Mouse (Mus musculus) heart, embryonic 10.5 days (tissue): ENCODE measurements around the gene Tmem132b. TPM values are rescaled to one million over a fixed set of nuclear protein-coding genes. Genes with fewer than 3 reads are reported as not detected.

ENCODE experiments used
- DNase-seq: peaks from one replicate; pipeline ENCODE4 v3.0.0-alpha.2; 2017; ENCODE audit warnings: low spot score
- H3K27ac ChIP-seq: fragments of 300-500 bp; sonication (generic); 2 replicates; pipeline ENCODE4 v1.5.1; 2016; ENCODE audit warnings: mild to moderate bottlenecking
- H3K27me3 ChIP-seq: fragments of 300-500 bp; sonication (generic); 2 replicates; pipeline ENCODE4 v1.6.1; 2016; ENCODE audit warnings: mild to moderate bottlenecking; ENCODE audit not compliant: poor library complexity, insufficient read depth, severe bottlenecking
- H3K36me3 ChIP-seq: fragments of 300-500 bp; sonication (generic); 2 replicates; pipeline ENCODE4 v1.6.1; 2016; ENCODE audit warnings: mild to moderate bottlenecking, moderate library complexity
- H3K4me1 ChIP-seq: fragments of 300-500 bp; sonication (generic); 2 replicates; pipeline ENCODE4 v1.6.1; 2016; ENCODE audit warnings: mild to moderate bottlenecking
- H3K4me3 ChIP-seq: fragments of 300-500 bp; sonication (generic); 2 replicates; pipeline ENCODE4 v1.5.1; 2016; ENCODE audit warnings: mild to moderate bottlenecking, moderate library complexity
- H3K9me3 ChIP-seq: fragments of 300-500 bp; sonication (generic); 2 replicates; pipeline ENCODE4 v1.6.1; 2016; ENCODE audit warnings: mild to moderate bottlenecking, moderate library complexity
- WGBS: fragments of 180-500 bp; shearing (Covaris S2); methylation state at CpG from one replicate; pipeline ENCODE4 v1.1.7; 2016; 5-methylcytosine and 5-hydroxymethylcytosine counted together
- polyA plus RNA-seq: library from polyadenylated mRNA; unstranded; fragments of >200 nt; fragmentation: Nextera tagmentation; extraction: Ambion mirVana; gene quantifications from 2 replicates; pipeline ENCODE4 v1.2.1, GENCODE M21; 2016

Gene Tmem132b
- polyA plus RNA-seq, 1 experiment from 2014 or later, result not detected

DNA sequence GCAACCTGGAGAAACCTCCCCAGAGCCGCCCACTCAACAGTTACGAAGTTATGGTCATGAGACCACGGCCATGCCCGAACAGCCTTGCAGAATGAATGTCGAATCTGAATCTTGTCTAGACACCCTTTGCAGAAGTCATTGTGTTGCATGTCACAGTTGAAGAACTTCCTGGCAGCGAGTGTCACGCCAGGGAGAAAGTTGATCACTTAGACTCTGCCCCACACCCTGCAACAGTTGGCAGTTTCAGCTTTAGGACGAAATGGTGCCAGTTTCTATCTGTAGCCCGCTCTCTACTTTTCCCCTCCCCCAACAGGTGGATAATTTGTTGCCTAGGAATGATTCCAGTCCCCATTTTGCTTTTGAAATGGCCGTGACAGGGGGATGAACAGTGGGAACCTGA lies 66.5 kb downstream of the Tmem132b start:
- Histone ChIP-seq H3K27me3 (no peaks in the 10 kb centered on the region), H3K27ac (no peak overlapping the region), H3K36me3 (no peaks in the 10 kb centered on the region), H3K4me1 (no peaks in the 10 kb centered on the region), H3K4me3 (no peak overlapping the region), H3K9me3 (no peaks in the 10 kb centered on the region)
- no peak for DNase-seq
- 76% methylated on average over 10 of the region's 10 CpGs for WGBS

DNA sequence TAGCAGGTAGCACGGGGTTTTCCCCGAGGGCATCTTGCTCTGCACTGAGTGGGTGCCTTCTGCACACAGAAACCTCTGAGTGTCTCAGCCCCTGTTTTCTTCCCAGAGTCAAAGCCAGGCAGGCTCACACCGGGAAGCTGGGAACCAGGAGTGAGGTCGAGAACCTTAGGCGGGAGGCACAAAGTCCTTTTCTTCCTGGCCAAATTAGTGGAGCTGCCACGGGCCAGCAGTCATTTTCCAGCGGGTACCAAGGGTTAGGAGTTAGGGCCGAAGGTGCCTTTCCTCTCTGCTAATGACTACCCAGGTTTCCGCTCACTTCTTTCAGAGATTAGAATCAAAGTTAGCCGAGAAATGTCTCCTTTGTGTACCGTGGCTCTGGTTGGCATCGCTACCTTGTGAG lies 75.6 kb downstream of the Tmem132b start:
- peaks cover 9% of the 10 kb centered on the region for H3K9me3 ChIP-seq
- H3K27me3 ChIP-seq, result no peaks in the 10 kb centered on the region
- H3K4me3 ChIP-seq, result no peak overlapping the region
- no peaks in the 10 kb centered on the region for H3K4me1 ChIP-seq
- no peak overlapping the region for H3K27ac ChIP-seq
- 78% methylated on average over 12 of the region's 12 CpGs for whole genome bisulfite sequencing
- no peak for DNase-seq
- no peaks in the 10 kb centered on the region for H3K36me3 ChIP-seq

DNA sequence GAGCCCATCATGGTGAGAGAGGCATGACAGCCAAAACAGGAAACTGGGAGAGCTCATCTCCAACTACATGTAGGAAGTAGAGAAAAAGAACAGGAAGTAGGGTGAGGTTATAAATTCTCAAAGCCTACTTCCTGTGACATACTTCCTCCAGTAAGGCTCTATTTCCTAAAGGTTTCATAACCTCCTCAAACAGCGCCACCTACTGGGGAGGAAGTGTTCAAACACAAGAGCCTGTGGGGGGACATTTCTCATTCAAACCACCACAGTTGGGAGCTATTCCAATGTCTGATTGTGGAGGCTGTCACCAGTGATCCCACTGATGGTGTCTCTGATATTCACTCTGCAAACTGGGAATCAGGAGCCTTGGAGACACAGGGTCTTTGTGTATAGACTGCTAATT lies 78.4 kb downstream of the Tmem132b start:
- no peak for DNase-seq

DNA sequence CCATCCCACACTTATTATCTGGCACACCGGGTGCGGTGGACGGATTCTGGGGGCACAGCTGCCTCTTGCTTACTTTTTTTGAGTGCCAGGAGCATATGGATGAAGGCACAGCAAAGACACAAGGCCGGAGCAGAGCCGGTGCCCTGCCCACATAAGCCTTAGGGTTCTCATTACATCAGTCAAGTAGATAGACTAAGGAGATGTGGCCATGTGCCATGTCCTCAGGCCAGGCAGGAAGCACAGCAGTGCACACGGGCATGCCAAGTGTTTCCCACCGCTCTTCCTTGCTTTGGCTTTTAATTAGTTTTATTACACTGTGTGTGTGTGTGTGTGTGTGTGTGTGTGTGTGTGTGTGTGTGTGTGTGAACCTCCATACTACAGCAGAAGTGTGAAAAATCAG lies 80.9 kb downstream of the Tmem132b start:
- no peaks in the 10 kb centered on the region for H3K27me3 ChIP-seq
- H3K4me3 ChIP-seq, result no peak overlapping the region
- H3K27ac ChIP-seq, result no peak overlapping the region
- DNase-seq, result no peak
- H3K9me3 ChIP-seq, result peaks cover 22% of the 10 kb centered on the region
- WGBS, result 90% methylated on average over 7 of the region's 7 CpGs
- no peaks in the 10 kb centered on the region for H3K4me1 ChIP-seq
- no peaks in the 10 kb centered on the region for H3K36me3 ChIP-seq

More for the DNA sequence above, 78.4 kb downstream of the Tmem132b start:
- peaks cover 17% of the 10 kb centered on the region for H3K9me3 ChIP-seq
- H3K4me3 ChIP-seq, result no peak overlapping the region
- H3K4me1 ChIP-seq, result no peaks in the 10 kb centered on the region
- no peaks in the 10 kb centered on the region for H3K27me3 ChIP-seq
- no peak overlapping the region for H3K27ac ChIP-seq
- H3K36me3 ChIP-seq, result no peaks in the 10 kb centered on the region
- WGBS, result 69% methylated on average over 1 of the region's 1 CpGs

DNA sequence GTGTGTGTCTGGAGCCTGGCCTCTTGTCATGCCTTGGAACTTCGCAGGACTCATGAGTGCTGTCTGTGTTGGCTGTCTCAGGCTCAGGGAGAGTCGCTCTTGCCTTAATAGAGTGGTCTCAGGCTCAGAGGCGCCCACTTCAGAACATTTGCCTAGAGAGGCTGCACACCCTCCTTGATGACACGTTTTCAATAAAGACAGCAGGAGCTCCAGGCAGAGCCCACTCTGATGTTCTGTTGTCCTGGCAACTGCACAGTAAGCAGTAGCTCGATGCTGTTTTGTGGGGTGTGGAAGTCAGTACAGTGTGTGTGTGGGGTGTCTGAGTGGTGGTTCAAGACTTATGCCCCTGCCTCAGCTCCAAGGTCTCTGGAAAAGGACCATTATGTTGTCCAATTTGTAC lies 81.6 kb downstream of the Tmem132b start:
- DNase-seq, result no peak
- H3K27me3 ChIP-seq, result no peaks in the 10 kb centered on the region
- H3K36me3 ChIP-seq, result no peaks in the 10 kb centered on the region
- no peak overlapping the region for H3K4me3 ChIP-seq
- H3K9me3 ChIP-seq, result peaks cover 24% of the 10 kb centered on the region
- no peak overlapping the region for H3K27ac ChIP-seq
- 66% methylated on average over 5 of the region's 5 CpGs for WGBS
- no peaks in the 10 kb centered on the region for H3K4me1 ChIP-seq

DNA sequence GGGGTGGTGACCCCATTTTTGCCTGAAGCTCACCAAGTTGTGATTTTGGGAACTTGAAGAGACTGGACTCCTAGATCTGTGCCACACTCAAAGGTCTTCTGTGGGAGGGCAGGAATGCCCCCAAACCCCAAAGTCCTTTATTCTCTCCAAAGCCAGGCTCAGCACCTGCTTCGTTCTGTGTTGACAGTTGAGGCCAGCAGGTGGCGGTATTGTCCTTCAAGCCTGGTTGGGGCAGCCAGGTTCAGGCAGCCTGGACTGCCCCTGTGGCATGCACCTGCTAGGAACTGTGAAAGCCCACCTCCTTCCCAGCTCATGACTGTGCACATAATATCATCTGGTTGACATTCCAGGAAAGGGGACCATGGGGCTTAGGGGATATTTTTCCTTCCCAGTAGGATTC lies 82.8 kb downstream of the Tmem132b start:
- peaks cover 24% of the 10 kb centered on the region for H3K9me3 ChIP-seq
- H3K36me3 ChIP-seq, result no peaks in the 10 kb centered on the region
- no peaks in the 10 kb centered on the region for H3K27me3 ChIP-seq
- no peak for DNase-seq
- H3K4me1 ChIP-seq, result no peaks in the 10 kb centered on the region
- 31% methylated on average over 2 of the region's 2 CpGs for WGBS
- no peak overlapping the region for H3K27ac ChIP-seq
- H3K4me3 ChIP-seq, result no peak overlapping the region

DNA sequence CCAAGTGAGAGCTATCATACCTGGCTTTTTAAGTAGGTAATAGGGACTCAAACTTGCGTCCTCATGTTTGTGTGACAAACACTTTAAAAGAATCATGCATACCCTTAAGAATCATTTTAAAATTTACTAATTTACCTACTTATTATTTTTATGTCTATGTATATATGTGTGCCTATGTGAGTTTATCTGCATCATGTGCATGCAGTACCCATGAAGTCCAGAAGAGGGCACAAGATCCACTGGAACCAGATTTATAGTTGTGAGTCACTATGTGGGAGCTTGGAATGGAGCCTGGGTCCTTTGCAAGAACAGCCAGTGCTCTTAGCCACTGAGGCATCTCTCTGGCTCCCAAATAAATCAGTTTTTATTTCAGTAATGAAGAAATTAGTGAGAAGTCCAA lies 85.5 kb downstream of the Tmem132b start:
- Histone ChIP-seq H3K27me3 (no peaks in the 10 kb centered on the region), H3K4me1 (no peaks in the 10 kb centered on the region), H3K36me3 (no peaks in the 10 kb centered on the region), H3K4me3 (no peak overlapping the region), H3K27ac (no peak overlapping the region), H3K9me3 (peaks cover 15% of the 10 kb centered on the region)
- no peak for DNase-seq
- WGBS, result 92% methylated on average over 1 of the region's 1 CpGs

DNA sequence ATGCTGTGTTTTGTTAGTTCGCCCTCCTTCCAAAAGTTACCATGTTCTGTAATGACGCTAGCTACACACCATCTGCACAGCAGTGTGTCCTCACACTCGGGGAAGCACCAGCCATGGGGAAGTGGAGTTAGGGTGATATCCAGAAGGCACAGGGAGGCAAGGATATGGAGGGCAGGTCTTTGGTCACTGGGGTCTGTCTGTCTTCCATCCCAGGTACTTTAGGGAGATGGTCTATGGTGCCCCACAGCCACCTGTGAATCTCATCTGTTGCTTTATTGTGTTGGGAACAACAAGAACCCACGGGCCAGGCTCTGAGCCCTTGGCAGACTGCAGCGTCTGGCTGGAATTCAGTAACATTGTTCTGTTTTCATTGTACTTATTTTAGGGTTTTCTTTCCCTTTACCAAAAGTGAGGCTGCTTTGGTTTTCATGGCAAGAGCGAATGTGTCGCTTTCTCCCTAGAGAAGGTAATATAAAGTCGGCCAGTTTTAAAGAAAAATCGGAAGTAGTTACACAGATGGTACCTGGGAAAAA lies 96.3 kb downstream of the Tmem132b start:
- H3K27ac ChIP-seq, result no peak overlapping the region
- WGBS, result 81% methylated on average over 9 of the region's 9 CpGs
- no peaks in the 10 kb centered on the region for H3K36me3 ChIP-seq
- H3K4me3 ChIP-seq, result no peak overlapping the region
- DNase-seq, result no peak
- H3K4me1 ChIP-seq, result no peaks in the 10 kb centered on the region
- H3K27me3 ChIP-seq, result no peaks in the 10 kb centered on the region
- peaks cover 2% of the 10 kb centered on the region; the same call in 1 of the 2 replicates for H3K9me3 ChIP-seq

DNA sequence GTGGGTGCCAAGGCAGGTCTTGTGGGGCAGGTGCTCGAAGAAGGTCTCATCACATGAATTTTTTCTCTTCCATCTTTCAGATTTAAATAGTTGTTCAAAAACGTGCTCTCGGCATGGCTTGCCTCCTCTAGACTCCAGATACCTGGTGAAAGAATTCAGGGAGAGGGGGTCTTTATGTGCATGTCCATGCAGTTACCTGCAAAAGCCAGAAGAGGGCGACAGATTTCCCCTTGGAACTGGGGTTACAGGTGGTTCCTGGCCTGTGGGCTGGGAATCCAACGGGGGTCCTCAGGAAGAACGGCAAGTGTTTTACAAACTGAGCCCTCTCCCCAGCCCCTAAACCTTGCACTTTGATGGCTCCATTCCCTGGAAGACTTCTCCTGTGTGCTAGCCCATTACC lies 103.1 kb downstream of the Tmem132b start:
- peaks cover 6% of the 10 kb centered on the region; the same call in 1 of the 2 replicates for H3K4me1 ChIP-seq
- 65% methylated on average over 6 of the region's 6 CpGs for WGBS
- H3K36me3 ChIP-seq, result no peaks in the 10 kb centered on the region
- H3K4me3 ChIP-seq, result no peak overlapping the region
- no peak overlapping the region for H3K27ac ChIP-seq
- DNase-seq, result no peak
- H3K27me3 ChIP-seq, result no peaks in the 10 kb centered on the region
- peaks cover 2% of the 10 kb centered on the region; the same call in 1 of the 2 replicates for H3K9me3 ChIP-seq

DNA sequence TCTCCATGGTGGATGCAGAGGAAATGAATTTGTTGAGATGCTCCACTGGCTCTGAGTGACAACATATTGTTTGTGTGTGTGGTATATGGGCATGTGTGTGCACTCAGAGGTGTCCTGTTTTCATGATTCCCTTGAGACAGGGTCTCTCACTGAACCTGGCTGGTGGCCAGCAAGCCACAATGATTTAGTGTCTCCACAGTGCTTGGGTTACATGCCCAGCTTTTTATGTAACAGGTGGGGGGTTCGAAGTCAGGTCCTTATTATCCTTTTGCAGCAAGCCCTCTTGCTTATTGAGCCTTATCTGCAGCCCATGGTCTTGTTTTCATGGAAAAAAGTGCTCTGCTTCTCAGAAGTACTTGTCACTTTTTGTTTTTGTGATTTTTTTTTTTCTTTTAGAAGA lies 109.4 kb downstream of the Tmem132b start:
- Histone ChIP-seq H3K4me3 (no peak overlapping the region), H3K36me3 (no peaks in the 10 kb centered on the region), H3K27me3 (no peaks in the 10 kb centered on the region), H3K27ac (no peak overlapping the region), H3K9me3 (no peaks in the 10 kb centered on the region; the same call in 1 of the 2 replicates), H3K4me1 (peaks cover 10% of the 10 kb centered on the region; the same call in 1 of the 2 replicates)
- DNase-seq, result no peak
- WGBS, result 73% methylated on average over 1 of the region's 1 CpGs

DNA sequence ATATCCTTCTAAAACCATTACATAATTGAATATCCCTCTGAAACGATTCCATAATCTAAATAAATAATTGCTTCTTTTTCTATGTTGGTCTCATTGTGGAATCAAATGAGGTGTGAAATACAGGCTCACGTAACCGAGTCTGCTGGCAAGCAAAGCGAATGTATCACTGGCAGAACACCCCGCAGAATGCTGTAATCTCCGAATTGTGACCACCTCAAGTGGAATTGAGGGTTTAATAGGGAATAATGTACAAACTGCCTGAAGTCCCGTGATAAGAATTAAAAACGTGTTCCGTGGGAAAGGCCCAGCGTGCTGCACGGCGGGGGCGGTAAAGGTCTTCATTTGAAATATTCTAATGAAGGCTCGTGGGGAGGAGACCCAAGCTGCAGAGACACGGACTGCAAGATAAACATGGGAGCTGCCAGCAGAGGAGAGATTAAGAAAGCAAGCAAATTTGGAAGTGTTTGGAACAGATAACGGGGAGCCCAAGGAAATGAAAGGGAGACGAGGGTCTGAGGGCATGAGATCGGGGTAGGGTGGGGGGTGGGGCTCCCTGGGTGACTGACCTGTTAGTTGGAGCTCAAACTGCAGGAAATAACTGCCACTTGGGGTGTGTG lies 110.1 kb downstream of the Tmem132b start:
- Histone ChIP-seq H3K27me3 (no peaks in the 10 kb centered on the region), H3K4me3 (no peak overlapping the region), H3K4me1 (peaks cover 10% of the 10 kb centered on the region; the same call in 1 of the 2 replicates), H3K27ac (0 out of 2 replicates have a peak overlapping the region, but pooled peaks have one; percentile 56), H3K9me3 (no peaks in the 10 kb centered on the region; the same call in 1 of the 2 replicates), H3K36me3 (no peaks in the 10 kb centered on the region)
- DNase-seq, result peak; percentile 90
- WGBS, result 47% methylated on average over 18 of the region's 18 CpGs

DNA sequence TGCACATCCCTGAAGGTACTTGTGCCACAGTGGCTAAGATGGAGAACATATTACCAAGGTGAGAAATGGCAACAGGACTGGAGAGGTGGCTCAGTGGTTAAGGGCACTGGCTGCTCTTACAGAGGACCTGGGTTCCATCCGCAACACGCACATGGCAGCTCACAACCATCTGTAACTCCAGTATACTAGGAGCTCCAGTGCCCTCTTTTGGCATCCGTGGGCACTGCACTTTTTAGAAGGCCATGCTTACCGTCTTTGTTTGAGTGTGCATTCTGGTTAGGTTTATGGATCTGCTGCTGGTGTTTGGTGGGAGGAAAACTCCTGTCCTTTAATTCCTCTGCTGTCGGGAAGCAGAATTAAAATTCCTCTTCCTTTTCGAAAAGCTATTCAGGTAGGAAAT lies 116.7 kb downstream of the Tmem132b start:
- H3K36me3 ChIP-seq, result no peaks in the 10 kb centered on the region
- H3K4me1 ChIP-seq, result no peaks in the 10 kb centered on the region
- no peak overlapping the region for H3K4me3 ChIP-seq
- no peak overlapping the region for H3K27ac ChIP-seq
- no peaks in the 10 kb centered on the region; the same call in 1 of the 2 replicates for H3K9me3 ChIP-seq
- no peak for DNase-seq
- WGBS, result 87% methylated on average over 6 of the region's 6 CpGs
- H3K27me3 ChIP-seq, result no peaks in the 10 kb centered on the region

DNA sequence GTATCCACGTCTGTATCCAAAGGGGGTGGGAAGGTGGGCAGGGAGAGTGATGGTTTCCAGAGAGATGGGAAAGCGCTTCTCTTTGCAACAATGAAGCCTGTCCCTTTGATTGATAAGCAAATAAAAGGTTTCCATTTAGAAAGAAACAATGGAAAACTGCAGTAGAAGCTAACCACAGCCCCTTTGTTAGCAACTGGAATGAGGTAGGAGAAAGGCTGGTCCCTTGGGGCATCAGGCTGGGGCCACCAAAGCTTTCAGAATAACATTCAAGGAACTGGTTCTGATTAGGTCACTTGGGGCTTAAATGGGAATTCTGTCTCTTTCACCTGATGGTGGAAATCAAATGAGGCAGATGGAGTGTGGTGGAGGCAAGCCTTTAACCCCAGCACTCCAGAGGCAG lies 118.4 kb downstream of the Tmem132b start:
- no peak overlapping the region for H3K27ac ChIP-seq
- H3K4me3 ChIP-seq, result no peak overlapping the region
- no peaks in the 10 kb centered on the region for H3K36me3 ChIP-seq
- H3K27me3 ChIP-seq, result no peaks in the 10 kb centered on the region
- 68% methylated on average over 2 of the region's 2 CpGs for whole genome bisulfite sequencing
- H3K9me3 ChIP-seq, result no peaks in the 10 kb centered on the region; the same call in 1 of the 2 replicates
- DNase-seq, result no peak
- H3K4me1 ChIP-seq, result no peaks in the 10 kb centered on the region

DNA sequence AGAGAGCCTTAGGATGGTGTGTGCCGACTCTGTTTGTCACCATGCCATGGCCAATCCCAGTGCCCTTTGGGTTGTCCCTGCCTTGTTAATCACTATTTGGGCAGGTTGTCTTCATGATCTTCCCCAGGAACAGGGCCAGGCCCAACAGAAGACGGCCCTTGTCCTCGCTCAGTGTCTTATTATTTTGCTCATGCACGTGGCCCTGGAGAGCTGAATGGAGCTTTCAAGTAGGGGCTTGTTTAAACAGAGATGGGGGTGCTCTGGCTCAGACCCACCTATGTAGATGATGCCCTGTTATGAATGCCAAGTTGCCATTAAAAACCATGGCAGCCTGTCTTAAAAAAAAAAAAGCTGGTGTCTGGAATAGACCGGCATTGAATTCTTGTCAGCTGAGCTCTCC lies 126.5 kb downstream of the Tmem132b start:
- no peak for DNase-seq
- Histone ChIP-seq H3K36me3 (no peaks in the 10 kb centered on the region), H3K27me3 (no peaks in the 10 kb centered on the region), H3K4me3 (no peak overlapping the region), H3K4me1 (no peaks in the 10 kb centered on the region), H3K9me3 (no peaks in the 10 kb centered on the region), H3K27ac (no peak overlapping the region)
- WGBS, result 75% methylated on average over 5 of the region's 5 CpGs
